Mouse (Mus musculus) bone marrow, adult 2 months (tissue): ENCODE measurements around the gene Xab2.

Source experiments
- CTCF ChIP-seq: fragments of 200-500 bp; IDR thresholded peaks from 2 replicates; pipeline ENCODE4 v1.5.1; 2011; ENCODE audit warnings: low read length, control low read depth; ENCODE audit not compliant: control insufficient read depth, insufficient read depth
- POLR2A ChIP-seq: fragments of 200-500 bp; IDR thresholded peaks from 2 replicates; pipeline ENCODE4 v1.6.1; 2011; ENCODE audit warnings: low read depth, mild to moderate bottlenecking, control low read depth, low read length, borderline replicate concordance; ENCODE audit not compliant: control insufficient read depth

DNA sequence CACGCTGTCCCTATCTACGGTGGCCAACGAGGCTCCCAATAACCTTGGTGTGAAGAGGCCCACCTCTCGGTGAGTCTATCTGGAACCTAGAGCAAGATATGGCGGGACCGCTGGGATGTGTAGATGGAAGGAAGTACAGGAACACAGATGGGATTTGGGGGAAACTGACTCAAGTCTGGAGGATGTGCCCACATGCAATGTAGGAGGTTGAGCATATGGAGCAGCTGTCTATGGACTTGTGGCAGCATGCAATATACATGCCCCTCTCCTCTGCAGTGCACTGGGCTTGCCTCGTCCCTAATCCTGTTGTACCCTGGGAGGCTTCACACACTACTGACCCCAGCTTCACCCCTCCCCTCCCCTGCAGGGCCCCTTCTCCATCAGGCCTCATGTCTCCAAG lies 13.3 kb downstream of the Xab2 start:
- TF ChIP-seq POLR2A = no peak
- no peak for TF ChIP-seq CTCF
